Mouse (Mus musculus) forebrain, embryonic 16.5 days (tissue): ENCODE data around the gene 2900011O08Rik. TPM values are rescaled to one million over a fixed set of nuclear protein-coding genes. Genes with fewer than 3 reads are reported as not detected.

Experiments used
- ATAC-seq: fragments of 200-750 bp; cut with Nextera tagmentation; 2 replicates; pipeline ENCODE4 v1.8.0; 2017; ENCODE audit warnings: mild to moderate bottlenecking, moderate library complexity
- H3K27ac ChIP-seq: fragments of 300-500 bp; sonication (generic); 2 replicates; pipeline ENCODE4 v1.5.1; 2014; ENCODE audit warnings: low read length, control low read depth
- H3K27me3 ChIP-seq: fragments of 300-500 bp; sonication (generic); replicated peaks from 2 replicates; pipeline ENCODE4 v1.6.1; 2014; ENCODE audit warnings: low read length; ENCODE audit not compliant: control insufficient read depth, insufficient read depth
- H3K36me3 ChIP-seq: fragments of 300-500 bp; sonication (generic); 2 replicates; pipeline ENCODE4 v1.6.1; 2014; ENCODE audit not compliant: control insufficient read depth, insufficient read depth
- H3K4me1 ChIP-seq: fragments of 300-500 bp; sonication (generic); replicated peaks from 2 replicates; pipeline ENCODE4 v1.6.1; 2014; ENCODE audit warnings: low read length; ENCODE audit not compliant: control insufficient read depth, insufficient read depth
- H3K4me2 ChIP-seq: fragments of 300-500 bp; sonication (generic); 2 replicates; pipeline ENCODE4 v1.6.1; 2014; ENCODE audit warnings: mild to moderate bottlenecking, low read length, control low read depth
- H3K4me3 ChIP-seq: fragments of 300-500 bp; sonication (generic); replicated peaks from 2 replicates; pipeline ENCODE4 v1.5.1; 2014; ENCODE audit warnings: mild to moderate bottlenecking, low read length, control low read depth
- H3K9ac ChIP-seq: fragments of 300-500 bp; sonication (generic); replicated peaks from 2 replicates; pipeline ENCODE4 v1.6.1; 2014; ENCODE audit warnings: low read depth, low read length, control low read depth
- H3K9me3 ChIP-seq: fragments of 300-500 bp; sonication (generic); 2 replicates; pipeline ENCODE4 v1.6.1; 2016; ENCODE audit warnings: low read length; ENCODE audit not compliant: control insufficient read depth
- WGBS: fragments of 180-500 bp; shearing (Covaris S2); extraction: QIAGEN DNeasy Blood & Tissue Kit; methylation state at CpG from one replicate; pipeline ENCODE4 v1.1.7; 2014; 5-methylcytosine and 5-hydroxymethylcytosine counted together
- polyA plus RNA-seq: library from polyadenylated mRNA; unstranded; fragments of >200 nt; fragmentation: Nextera tagmentation; extraction: Ambion mirVana; gene quantifications from 2 replicates; pipeline ENCODE4 v1.2.1, GENCODE M21; 2015

The 2900011O08Rik gene
- polyA plus RNA-seq, 1 experiment from 2014 or later, result 163 TPM

- no peaks in the 10 kb centered on the region for H3K36me3 ChIP-seq
- 64% methylated on average over 5 of the region's 5 CpGs for WGBS
- H3K4me1 ChIP-seq, result peaks cover 5% of the 10 kb centered on the region
- no peaks in the 10 kb centered on the region for H3K9me3 ChIP-seq
- H3K9ac ChIP-seq, result no peak overlapping the region
- no peak overlapping the region for H3K27ac ChIP-seq
- H3K27me3 ChIP-seq, result no peaks in the 10 kb centered on the region
- ATAC-seq, result no peak
- H3K4me3 ChIP-seq, result no peak overlapping the region
- no peak overlapping the region for H3K4me2 ChIP-seq
These were observed 84.2 kb downstream of the 2900011O08Rik start for GRCm38 (mm10) chr16:14070471-14071169.

GRCm38 (mm10) chr16:14082925-14083324 lies 96.5 kb downstream of the 2900011O08Rik start:
- no peaks in the 10 kb centered on the region for H3K9me3 ChIP-seq
- no peaks in the 10 kb centered on the region for H3K27me3 ChIP-seq
- no peaks in the 10 kb centered on the region for H3K4me1 ChIP-seq
- 89% methylated on average over 2 of the region's 2 CpGs for WGBS
- H3K36me3 ChIP-seq, result no peaks in the 10 kb centered on the region
- no peak overlapping the region for H3K27ac ChIP-seq
- no peak for ATAC-seq
- H3K9ac ChIP-seq, result no peak overlapping the region
- no peak overlapping the region for H3K4me2 ChIP-seq
- no peak overlapping the region for H3K4me3 ChIP-seq

GRCm38 (mm10) chr16:14088249-14088648 lies 101.8 kb downstream of the 2900011O08Rik start:
- WGBS, result 82% methylated on average over 3 of the region's 3 CpGs
- ATAC-seq, result no peak

GRCm38 (mm10) chr16:14089296-14089695 lies 102.9 kb downstream of the 2900011O08Rik start:
- Histone ChIP-seq H3K4me3 (no peak overlapping the region), H3K36me3 (0 out of 2 replicates have a peak, but pooled peaks cover 12% of the 10 kb centered on the region), H3K9ac (no peak overlapping the region), H3K27me3 (no peaks in the 10 kb centered on the region), H3K4me1 (no peaks in the 10 kb centered on the region), H3K9me3 (no peaks in the 10 kb centered on the region), H3K27ac (no peak overlapping the region), H3K4me2 (no peak overlapping the region)
- no peak for ATAC-seq
- WGBS, result 82% methylated on average over 3 of the region's 3 CpGs

More at GRCm38 (mm10) chr16:14088249-14088648, 101.8 kb downstream of the 2900011O08Rik start:
- no peak overlapping the region for H3K4me3 ChIP-seq
- H3K27ac ChIP-seq, result no peak overlapping the region
- no peaks in the 10 kb centered on the region for H3K27me3 ChIP-seq
- no peak overlapping the region for H3K9ac ChIP-seq
- no peaks in the 10 kb centered on the region for H3K9me3 ChIP-seq
- 0 out of 2 replicates have a peak, but pooled peaks cover 10% of the 10 kb centered on the region for H3K36me3 ChIP-seq
- H3K4me2 ChIP-seq, result no peak overlapping the region
- H3K4me1 ChIP-seq, result no peaks in the 10 kb centered on the region

- H3K9me3 ChIP-seq, result no peaks in the 10 kb centered on the region
- 94% methylated on average over 2 of the region's 2 CpGs for WGBS
- no peak overlapping the region for H3K4me2 ChIP-seq
- H3K4me1 ChIP-seq, result no peaks in the 10 kb centered on the region
- no peak overlapping the region for H3K4me3 ChIP-seq
- no peak for ATAC-seq
- H3K27me3 ChIP-seq, result no peaks in the 10 kb centered on the region
- H3K36me3 ChIP-seq, result peaks cover 18% of the 10 kb centered on the region
- no peak overlapping the region for H3K9ac ChIP-seq
- no peak overlapping the region for H3K27ac ChIP-seq
These were observed 105.4 kb downstream of the 2900011O08Rik start for GRCm38 (mm10) chr16:14091771-14092170.

- peak; percentile 27; the same call in 1 of the 2 replicates for ATAC-seq
- Histone ChIP-seq H3K4me2 (no peak overlapping the region), H3K9ac (no peak overlapping the region), H3K36me3 (peaks cover 12% of the 10 kb centered on the region), H3K27ac (no peak overlapping the region), H3K9me3 (no peaks in the 10 kb centered on the region), H3K4me3 (no peak overlapping the region), H3K4me1 (no peaks in the 10 kb centered on the region), H3K27me3 (no peaks in the 10 kb centered on the region)
- WGBS, result 85% methylated on average over 6 of the region's 6 CpGs
These were observed 119.5 kb downstream of the 2900011O08Rik start for GRCm38 (mm10) chr16:14105891-14106290.

- H3K4me3 ChIP-seq, result no peak overlapping the region
- H3K4me2 ChIP-seq, result no peak overlapping the region
- peaks cover 33% of the 10 kb centered on the region for H3K36me3 ChIP-seq
- no peak for ATAC-seq
- no peaks in the 10 kb centered on the region for H3K9me3 ChIP-seq
- no peak overlapping the region for H3K27ac ChIP-seq
- no peaks in the 10 kb centered on the region for H3K4me1 ChIP-seq
- no peaks in the 10 kb centered on the region for H3K27me3 ChIP-seq
- no peak overlapping the region for H3K9ac ChIP-seq
- 88% methylated on average over 3 of the region's 3 CpGs for WGBS
These were observed 123.3 kb downstream of the 2900011O08Rik start for GRCm38 (mm10) chr16:14109651-14110230.

GRCm38 (mm10) chr16:14110922-14111321 lies 124.5 kb downstream of the 2900011O08Rik start:
- H3K4me3 ChIP-seq, result no peak overlapping the region
- H3K36me3 ChIP-seq, result peaks cover 34% of the 10 kb centered on the region
- ATAC-seq, result no peak
- H3K27ac ChIP-seq, result no peak overlapping the region
- WGBS, result 79% methylated on average over 2 of the region's 2 CpGs
- no peaks in the 10 kb centered on the region for H3K9me3 ChIP-seq
- no peaks in the 10 kb centered on the region for H3K27me3 ChIP-seq
- no peaks in the 10 kb centered on the region for H3K4me1 ChIP-seq
- H3K4me2 ChIP-seq, result no peak overlapping the region
- H3K9ac ChIP-seq, result no peak overlapping the region

- H3K9me3 ChIP-seq, result no peaks in the 10 kb centered on the region
- H3K4me2 ChIP-seq, result no peak overlapping the region
- no peak for ATAC-seq
- H3K27me3 ChIP-seq, result no peaks in the 10 kb centered on the region
- H3K9ac ChIP-seq, result no peak overlapping the region
- 77% methylated on average over 2 of the region's 2 CpGs for WGBS
- no peak overlapping the region for H3K4me3 ChIP-seq
- H3K36me3 ChIP-seq, result peaks cover 37% of the 10 kb centered on the region
- no peak overlapping the region for H3K27ac ChIP-seq
- no peaks in the 10 kb centered on the region for H3K4me1 ChIP-seq
These were observed 125.7 kb downstream of the 2900011O08Rik start for GRCm38 (mm10) chr16:14112133-14112532.
